Mouse (Mus musculus) left cerebral cortex, postnatal 36 days (tissue): Measurements from ENCODE around the gene Cdk5rap2. TPM values are rescaled to one million over a fixed set of nuclear protein-coding genes. Genes with fewer than 3 reads are reported as not detected.

Experiments used
- DNase-seq, 2 experiments: peaks; one replicate each; pipeline ENCODE4 v3.0.0; 2021 to 2022; ENCODE audit warnings: low spot score in 2 of 2, mixed read lengths in 1 of 2
- intact Hi-C: fragments of 180-260 bp; cut with DNase I; formaldehyde crosslinking; loops from one replicate; pipeline ENCODE4 v1.15.1; 2025
- total RNA-seq, 2 experiments: library from RNA; stranded (reverse); gene quantifications; 2 replicates each; pipeline ENCODE4 v1.2.3; 2021

The Cdk5rap2 gene
- total RNA-seq, 2 experiments from 2014 or later, result 6.8 to 10.0 TPM

DNA sequence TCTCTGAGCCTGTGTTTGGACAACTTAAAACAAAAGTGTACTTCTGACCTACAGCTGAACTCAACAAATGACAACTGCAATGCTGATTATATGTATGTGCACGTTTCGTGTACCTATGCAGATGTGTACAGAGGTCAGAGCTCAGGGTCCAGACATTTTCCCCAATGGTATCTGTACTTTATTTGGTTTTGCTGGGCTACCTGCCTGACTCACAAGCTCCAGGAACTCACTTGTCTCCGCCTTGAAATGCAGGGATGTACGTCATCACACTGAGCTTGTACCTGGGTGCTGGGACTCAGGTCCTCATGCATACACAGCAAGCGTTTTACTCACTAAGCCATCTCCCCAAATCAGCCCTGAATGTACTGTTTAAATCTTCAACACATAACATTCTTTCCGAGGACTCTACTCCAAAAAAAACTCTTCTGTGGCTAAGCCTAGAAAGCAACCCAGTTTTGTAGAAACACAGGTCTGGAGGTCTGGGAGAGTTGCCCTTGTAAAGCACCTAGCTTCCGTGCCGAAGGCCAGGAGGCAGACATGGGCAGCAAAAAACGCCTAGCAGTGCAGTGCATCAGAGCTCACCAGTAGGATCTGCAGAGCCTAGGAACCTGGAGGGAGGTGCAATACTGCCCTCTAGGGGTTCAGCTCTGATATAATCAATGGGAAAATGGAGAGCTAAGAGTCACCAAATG is 54.4 kb downstream of the Cdk5rap2 start:
- peak; percentile 66 to 69 for DNase-seq
- intact Hi-C loops, result loop anchor here (2.0 to 5.0 kb wide), 2 partner anchors 91 to 1404 kb away; partner anchors contain the start of gene Brinp1

GRCm38 (mm10) chr4:70354448-70354847 is 55.8 kb downstream of the Cdk5rap2 start:
- no peak for DNase-seq
- intact Hi-C loops, result no loop called here

DNA sequence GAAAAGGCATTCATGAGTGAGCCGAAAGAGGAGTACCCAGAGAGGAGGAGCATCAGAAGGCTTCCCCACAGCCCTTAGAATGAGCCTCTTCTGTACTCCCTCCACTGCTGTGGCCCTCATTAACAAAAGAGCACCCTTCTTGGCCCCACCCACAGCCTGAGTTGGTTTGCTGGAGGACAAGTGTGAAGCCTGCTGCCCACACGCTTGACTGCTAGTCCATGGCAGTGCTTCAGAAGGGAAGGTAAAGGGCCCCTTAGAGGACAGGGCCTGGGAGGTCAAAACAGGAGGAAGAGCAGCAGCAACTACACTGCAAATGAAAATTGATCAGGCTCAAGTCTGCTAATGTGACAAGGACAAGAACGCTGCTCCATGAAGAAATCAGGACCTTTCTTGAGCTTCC is 56.6 kb downstream of the Cdk5rap2 start:
- intact Hi-C loops, result no loop called here
- no peak for DNase-seq

- no peak for DNase-seq
- intact Hi-C loops, result no loop called here
These were observed 74.6 kb downstream of the Cdk5rap2 start for GRCm38 (mm10) chr4:70335444-70336144.

- no peak for DNase-seq
- intact Hi-C loops, result no loop called here
These were observed 75.2 kb downstream of the Cdk5rap2 start for GRCm38 (mm10) chr4:70334995-70335394.

DNA sequence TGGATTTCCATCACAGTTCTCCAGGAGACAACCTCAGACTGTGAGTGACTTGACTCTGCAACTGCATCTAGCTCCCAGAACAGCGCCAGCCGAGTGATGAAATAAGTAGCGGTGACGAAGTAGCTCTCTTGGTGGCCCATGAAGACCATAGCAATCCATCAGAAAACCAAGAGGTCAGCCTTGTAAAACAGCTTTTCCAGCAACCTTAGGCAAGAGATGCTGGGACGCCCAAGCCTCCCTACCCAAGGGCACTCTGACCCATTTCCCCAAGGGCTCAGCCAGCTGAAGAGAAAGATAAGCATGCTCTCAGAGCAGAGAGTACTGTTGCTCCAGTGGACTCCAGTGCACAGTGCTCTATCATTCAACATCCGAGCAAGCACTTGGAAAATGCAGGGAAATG is 77.3 kb downstream of the Cdk5rap2 start:
- intact Hi-C loops, result no loop called here
- DNase-seq, result no peak

- intact Hi-C loops, result no loop called here
- no peak for DNase-seq
These were observed 77.7 kb downstream of the Cdk5rap2 start for GRCm38 (mm10) chr4:70332576-70332975.

GRCm38 (mm10) chr4:70331181-70331580 is 79.1 kb downstream of the Cdk5rap2 start:
- intact Hi-C loops, result no loop called here

GRCm38 (mm10) chr4:70328033-70328432 is 82.2 kb downstream of the Cdk5rap2 start:
- no peak for DNase-seq
- intact Hi-C loops, result no loop called here

More at GRCm38 (mm10) chr4:70331181-70331580, 79.1 kb downstream of the Cdk5rap2 start:
- no peak for DNase-seq

DNA sequence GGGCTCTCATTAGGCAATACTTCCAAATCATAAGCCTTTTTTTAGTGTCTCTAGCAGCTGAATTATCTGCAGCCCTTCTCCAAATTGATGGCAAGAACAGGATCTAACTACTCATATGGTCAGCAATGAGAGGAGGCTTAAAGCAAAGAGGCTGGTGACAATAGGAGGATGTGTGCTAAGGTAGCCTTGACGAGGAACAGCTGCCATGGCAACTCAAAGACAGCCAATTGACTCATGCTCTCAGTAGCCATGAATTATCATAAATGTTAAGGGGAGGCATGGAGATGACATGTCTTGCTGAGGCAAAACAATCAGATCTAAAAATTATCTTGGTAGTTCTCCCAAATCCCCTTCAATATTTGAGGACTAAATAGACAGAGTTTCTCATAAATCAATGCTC is 82.8 kb downstream of the Cdk5rap2 start:
- no peak for DNase-seq
- intact Hi-C loops, result no loop called here

DNA sequence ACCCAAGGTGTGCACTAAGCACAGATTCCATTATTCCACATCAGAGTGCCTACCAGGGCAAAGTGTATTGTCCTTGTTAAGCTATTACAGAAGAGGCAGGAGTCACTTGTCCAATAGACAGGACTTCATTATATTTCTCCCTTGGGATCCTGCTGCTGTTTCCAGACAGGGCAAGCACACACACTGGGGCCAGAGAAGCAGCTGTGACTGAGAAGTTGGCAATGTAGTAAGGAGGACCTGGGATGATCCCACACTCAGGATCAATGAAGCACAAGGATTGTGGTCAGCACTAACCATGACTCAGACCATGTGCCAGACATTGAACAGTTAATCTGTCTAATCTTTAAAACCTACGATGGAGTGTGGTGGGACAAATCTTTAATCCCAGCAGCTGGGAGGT is 88.7 kb downstream of the Cdk5rap2 start:
- intact Hi-C loops, result no loop called here
- no peak for DNase-seq

GRCm38 (mm10) chr4:70312170-70312569 is 98.1 kb downstream of the Cdk5rap2 start:
- DNase-seq, result no peak
- intact Hi-C loops, result no loop called here

- intact Hi-C loops, result no loop called here
- DNase-seq, result peak; percentile 68 to 69
These were observed 98.7 kb downstream of the Cdk5rap2 start for GRCm38 (mm10) chr4:70311530-70311929.

DNA sequence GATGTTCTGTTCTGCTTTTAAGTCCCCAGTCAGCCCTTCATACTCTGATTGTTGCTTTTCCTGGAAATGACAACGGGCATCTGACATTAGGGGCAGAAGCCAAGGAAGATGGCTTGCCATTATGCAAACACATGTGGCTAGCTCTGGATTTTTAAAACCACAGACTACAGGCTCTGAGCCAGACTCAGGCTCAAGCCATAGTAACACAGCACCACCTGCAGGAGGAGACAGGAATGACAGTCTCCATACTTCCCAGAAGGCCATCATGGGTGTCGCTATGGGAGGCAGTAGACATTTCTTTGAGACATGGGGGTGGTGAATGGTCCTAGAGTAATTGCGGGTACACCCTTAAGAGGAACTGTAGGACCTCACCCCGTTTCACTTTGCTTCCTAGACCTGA is 103.0 kb downstream of the Cdk5rap2 start:
- intact Hi-C loops, result loop anchor here (5.0 kb wide), 1 partner anchor 1355 kb away; the partner anchor contains the start of gene Brinp1
- peak; percentile 79 to 83 for DNase-seq

- intact Hi-C loops, result loop anchor here (2.0 kb wide), 1 partner anchor 37 kb away; no protein-coding TSS in a partner anchor
- peak in 1 of 2 experiments; percentile 27 for DNase-seq
These were observed 106.4 kb downstream of the Cdk5rap2 start for GRCm38 (mm10) chr4:70303870-70304269.

DNA sequence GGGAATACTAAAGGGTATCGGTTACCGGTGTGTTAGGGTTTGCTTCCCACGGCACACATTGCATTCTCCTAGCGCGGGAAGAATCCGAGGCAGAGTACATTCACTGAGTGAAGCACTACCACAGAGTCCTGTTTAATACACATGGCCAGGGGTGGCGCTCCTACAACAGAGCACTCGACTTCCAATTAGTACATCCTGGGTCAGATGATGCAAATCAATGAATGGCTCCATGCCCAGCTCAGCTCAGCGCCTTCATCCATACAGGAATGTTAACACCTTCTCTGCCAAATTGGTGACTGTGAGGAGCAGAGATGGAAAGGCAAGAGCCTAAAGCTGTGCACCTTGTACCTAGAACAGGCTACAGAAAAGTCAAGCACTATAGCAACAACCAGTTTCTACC is 109.1 kb downstream of the Cdk5rap2 start:
- no peak for DNase-seq
- intact Hi-C loops, result no loop called here

DNA sequence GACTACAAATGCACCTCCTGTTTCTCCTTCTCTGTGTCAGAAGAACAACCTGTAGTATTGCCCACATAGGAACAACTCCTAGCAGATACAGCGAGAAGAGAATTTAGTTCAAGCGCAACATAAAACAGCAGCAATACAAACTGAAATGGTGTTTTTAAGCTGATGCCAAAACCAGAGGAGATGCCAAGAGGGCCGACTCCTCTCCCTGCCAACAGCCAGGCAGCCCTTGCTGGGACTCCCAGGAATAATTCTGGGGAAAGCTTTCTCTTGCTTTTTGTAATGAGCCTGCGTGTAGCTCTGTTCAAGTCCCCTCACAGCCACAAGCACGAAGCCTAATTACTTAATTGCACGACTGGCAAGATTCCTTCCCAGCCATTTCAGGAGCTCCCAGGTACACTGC is 120.9 kb downstream of the Cdk5rap2 start:
- no peak for DNase-seq
- intact Hi-C loops, result no loop called here

- intact Hi-C loops, result no loop called here
- DNase-seq, result no peak
These were observed 127.1 kb downstream of the Cdk5rap2 start for GRCm38 (mm10) chr4:70283163-70283562.

DNA sequence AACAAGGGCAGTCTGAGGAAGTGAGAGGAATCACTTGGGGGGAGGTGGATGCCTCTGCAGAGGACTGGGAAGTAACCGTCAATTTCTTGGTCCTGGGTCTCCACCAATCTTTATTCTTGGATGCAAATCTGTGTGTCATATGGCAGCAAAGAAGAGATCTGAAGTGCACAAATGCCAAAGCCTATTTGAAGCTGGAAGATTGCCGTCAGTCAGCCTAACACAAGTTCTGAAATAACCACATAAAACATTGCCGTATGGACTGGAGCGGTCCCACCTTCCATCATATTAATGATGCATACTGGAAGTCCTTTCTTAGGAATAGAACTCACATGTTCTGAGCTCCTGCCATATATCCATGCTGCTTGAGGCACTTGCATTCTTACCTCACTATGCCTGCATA is 131.4 kb downstream of the Cdk5rap2 start:
- intact Hi-C loops, result no loop called here
- no peak for DNase-seq

DNA sequence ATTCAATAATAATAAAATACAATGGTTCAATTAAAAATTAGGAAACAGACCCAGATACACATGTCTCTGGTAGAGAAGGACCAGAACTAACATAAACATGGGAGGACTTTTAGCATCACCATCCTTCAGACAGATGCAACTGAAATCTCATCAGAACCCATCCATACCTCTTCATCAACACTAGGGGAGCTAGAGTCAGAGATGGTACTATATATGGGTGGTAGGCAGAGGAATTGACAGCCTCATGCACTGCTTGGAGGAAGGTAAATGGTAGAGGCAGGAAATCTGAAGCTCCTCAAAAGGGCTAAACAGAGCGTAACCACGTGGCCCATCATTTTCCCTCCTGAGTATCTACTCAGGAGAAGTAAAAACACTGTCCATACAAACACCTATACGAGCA is 132.2 kb downstream of the Cdk5rap2 start:
- intact Hi-C loops, result no loop called here
- no peak for DNase-seq

- intact Hi-C loops, result no loop called here
These were observed 137.3 kb downstream of the Cdk5rap2 start for GRCm38 (mm10) chr4:70272943-70273342.

More at GRCm38 (mm10) chr4:70272943-70273342, 137.3 kb downstream of the Cdk5rap2 start:
- DNase-seq, result no peak
